Mouse (Mus musculus): ENCODE results near the gene Pappa. TPM values are rescaled to one million over a fixed set of nuclear protein-coding genes. Genes with fewer than 3 reads are reported as not detected.

The Pappa gene
- polyA plus RNA-seq, 1 experiment from 2014 or later, result 0.15 TPM

DNA sequence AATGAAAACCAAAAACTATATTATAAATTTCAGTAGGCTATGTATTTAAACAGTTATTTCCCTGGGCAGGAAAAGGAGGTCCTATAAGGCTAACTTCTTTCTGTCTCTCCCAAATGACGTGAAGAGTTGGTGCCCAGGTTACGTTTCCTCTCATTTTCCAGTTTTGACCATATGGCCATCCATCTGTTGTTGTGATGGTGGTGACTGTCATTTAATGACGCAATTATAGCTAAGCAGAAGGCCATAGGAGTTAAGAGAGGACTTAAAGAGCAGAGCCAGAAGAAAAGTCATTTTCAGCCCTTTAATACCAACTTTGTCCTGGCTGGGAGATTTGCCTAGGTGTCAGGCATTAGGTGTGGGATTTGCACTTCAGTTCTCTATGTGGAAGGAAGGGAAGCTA, 176.5 kb downstream of the Pappa start:
- no peak overlapping the region for H3K4me2 ChIP-seq
- no peak overlapping the region for H3K4me3 ChIP-seq
- no peak for ATAC-seq
- no peak overlapping the region for H3K9ac ChIP-seq
- H3K27ac ChIP-seq, result no peak overlapping the region
- no peaks in the 10 kb centered on the region for H3K36me3 ChIP-seq
- WGBS (ENCODE audit: insufficient replicate concordance), result 62% methylated on average over 3 of the region's 3 CpGs
- H3K27me3 ChIP-seq (replicated peaks), result no peaks in the 10 kb centered on the region
- H3K9me3 ChIP-seq (replicated peaks), result no peaks in the 10 kb centered on the region
- 0 out of 2 replicates have a peak, but pooled peaks cover 3% of the 10 kb centered on the region for H3K4me1 ChIP-seq

- Histone ChIP-seq H3K27me3 (replicated peaks) (no peaks in the 10 kb centered on the region), H3K9ac (no peak overlapping the region), H3K27ac (no peak overlapping the region), H3K4me3 (no peak overlapping the region), H3K9me3 (replicated peaks) (no peaks in the 10 kb centered on the region), H3K4me2 (no peak overlapping the region), H3K4me1 (0 out of 2 replicates have a peak, but pooled peaks cover 3% of the 10 kb centered on the region), H3K36me3 (no peaks in the 10 kb centered on the region)
- no peak for ATAC-seq
- 58% methylated on average over 3 of the region's 3 CpGs for WGBS (ENCODE audit: insufficient replicate concordance)
Measured at GRCm38 (mm10) chr4:65302666-65303065, 178.7 kb downstream of the Pappa start.

DNA sequence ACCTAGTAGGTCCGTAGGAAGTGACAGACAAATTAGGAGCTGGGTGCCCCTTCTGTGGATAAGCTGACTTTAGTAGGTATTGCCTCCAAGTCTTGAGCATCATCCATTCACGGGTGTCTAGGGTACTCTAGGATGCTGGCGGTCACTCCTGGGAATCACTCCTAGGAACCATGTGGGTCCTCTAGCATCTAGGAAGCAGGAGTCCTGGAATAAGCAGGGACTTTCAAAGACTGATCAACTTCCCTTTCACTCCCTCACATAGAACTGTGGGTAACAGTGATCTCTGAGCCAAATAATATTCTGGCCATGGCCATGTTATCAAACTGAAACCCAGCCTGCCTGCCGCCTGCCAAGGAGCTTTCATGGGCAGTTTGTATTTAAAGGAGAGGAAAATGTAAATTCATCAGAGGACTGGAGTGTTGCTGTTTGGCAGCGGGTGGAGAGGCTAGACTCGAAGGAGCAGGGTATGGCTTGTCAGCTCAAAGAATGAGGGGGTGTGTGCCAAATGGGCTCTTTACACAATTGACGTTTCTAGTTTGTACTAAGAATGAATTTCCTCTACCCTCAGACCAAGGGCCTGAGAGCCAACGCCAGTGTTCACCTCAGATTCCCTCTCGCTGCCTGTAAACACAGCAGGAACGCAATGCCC, 194.0 kb downstream of the Pappa start:
- Histone ChIP-seq H3K4me2 (no peak overlapping the region), H3K27me3 (replicated peaks) (no peaks in the 10 kb centered on the region), H3K9ac (no peak overlapping the region), H3K27ac (no peak overlapping the region), H3K9me3 (replicated peaks) (no peaks in the 10 kb centered on the region), H3K4me3 (no peak overlapping the region), H3K36me3 (no peaks in the 10 kb centered on the region), H3K4me1 (no peaks in the 10 kb centered on the region)
- WGBS (ENCODE audit: insufficient replicate concordance), result 56% methylated on average over 10 of the region's 10 CpGs
- no peak for ATAC-seq

- H3K4me1 ChIP-seq, result no peaks in the 10 kb centered on the region
- H3K27ac ChIP-seq, result no peak overlapping the region
- H3K9ac ChIP-seq, result no peak overlapping the region
- no peak for ATAC-seq
- no peaks in the 10 kb centered on the region for H3K36me3 ChIP-seq
- WGBS (ENCODE audit: insufficient replicate concordance), result 60% methylated on average over 4 of the region's 4 CpGs
- H3K9me3 ChIP-seq (replicated peaks), result no peaks in the 10 kb centered on the region
- no peak overlapping the region for H3K4me2 ChIP-seq
- no peak overlapping the region for H3K4me3 ChIP-seq
- H3K27me3 ChIP-seq (replicated peaks), result no peaks in the 10 kb centered on the region
Measured at GRCm38 (mm10) chr4:65321340-65321739, 197.4 kb downstream of the Pappa start.

- Histone ChIP-seq H3K4me3 (no peak overlapping the region), H3K4me1 (no peaks in the 10 kb centered on the region), H3K36me3 (no peaks in the 10 kb centered on the region), H3K27ac (no peak overlapping the region), H3K9ac (no peak overlapping the region), H3K4me2 (no peak overlapping the region), H3K9me3 (replicated peaks) (no peaks in the 10 kb centered on the region), H3K27me3 (replicated peaks) (no peaks in the 10 kb centered on the region)
- WGBS (ENCODE audit: insufficient replicate concordance), result 35% methylated on average over 1 of the region's 1 CpGs
- ATAC-seq, result no peak
Measured at GRCm38 (mm10) chr4:65321959-65322358, 198.0 kb downstream of the Pappa start.

DNA sequence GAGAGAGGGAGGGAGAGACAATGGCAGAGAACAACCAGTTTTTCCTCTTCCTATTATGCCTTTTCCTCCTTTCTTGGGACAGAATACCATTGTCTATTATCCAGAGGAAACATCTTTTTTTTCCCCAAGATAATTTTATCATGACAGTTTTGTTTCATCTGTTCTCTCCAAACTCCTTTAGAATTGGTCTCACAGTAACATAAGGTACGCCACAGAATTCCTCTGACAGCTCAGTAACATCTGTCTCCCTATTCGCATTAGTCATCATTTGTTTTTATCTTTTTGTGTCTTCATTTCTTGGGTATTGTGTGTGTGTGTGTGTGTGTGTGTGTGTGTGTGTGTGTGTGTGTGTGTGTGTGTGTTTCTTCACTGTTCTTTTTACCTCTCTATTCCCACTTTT, 201.8 kb downstream of the Pappa start:
- Histone ChIP-seq H3K4me3 (no peak overlapping the region), H3K4me2 (no peak overlapping the region), H3K9ac (no peak overlapping the region), H3K36me3 (no peaks in the 10 kb centered on the region), H3K4me1 (no peaks in the 10 kb centered on the region), H3K27me3 (replicated peaks) (no peaks in the 10 kb centered on the region), H3K27ac (no peak overlapping the region), H3K9me3 (replicated peaks) (no peaks in the 10 kb centered on the region)
- ATAC-seq, result no peak
- WGBS (ENCODE audit: insufficient replicate concordance), result 75% methylated on average over 2 of the region's 2 CpGs

DNA sequence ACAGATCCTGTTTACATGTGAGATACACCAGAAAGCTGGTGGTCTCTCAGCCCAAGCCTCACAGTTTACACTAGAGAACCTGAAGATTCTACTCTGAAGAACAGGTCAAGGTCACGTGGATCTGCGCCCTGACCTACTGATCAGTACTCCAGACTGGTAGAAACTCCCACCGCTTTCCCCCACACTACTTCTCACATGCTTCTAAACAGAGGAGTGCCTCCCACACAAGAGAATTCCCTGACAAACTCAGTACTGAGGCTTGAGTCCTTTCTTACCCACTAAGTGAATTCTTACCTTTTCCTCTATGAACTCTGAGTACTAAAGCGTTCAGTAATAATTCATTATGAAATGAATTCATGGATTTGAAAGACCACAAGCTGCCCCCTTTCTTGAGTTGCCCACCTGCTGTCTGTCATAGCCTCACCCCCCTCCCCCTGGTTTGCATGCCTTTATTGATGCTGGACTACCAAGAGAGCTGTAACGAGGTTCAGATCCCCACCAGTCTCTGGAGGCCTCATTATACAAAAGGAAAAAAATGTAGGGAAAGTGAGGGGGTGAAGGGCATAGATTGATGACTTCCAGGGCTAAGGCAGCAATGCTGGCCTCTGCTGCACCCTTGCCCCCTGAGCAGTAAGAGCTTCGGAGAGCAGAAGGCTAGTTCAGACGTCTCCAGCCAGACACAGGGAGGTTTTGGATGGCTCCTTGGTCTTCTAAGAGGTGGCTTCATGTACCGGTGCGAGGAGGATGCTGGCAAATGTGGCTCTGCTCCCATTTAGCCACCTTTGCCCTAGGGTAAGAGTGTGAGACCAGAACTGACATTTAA, 204.7 kb downstream of the Pappa start:
- Histone ChIP-seq H3K4me3 (no peak overlapping the region), H3K4me2 (no peak overlapping the region), H3K9ac (no peak overlapping the region), H3K9me3 (replicated peaks) (no peaks in the 10 kb centered on the region), H3K27me3 (replicated peaks) (no peaks in the 10 kb centered on the region), H3K27ac (no peak overlapping the region), H3K36me3 (no peaks in the 10 kb centered on the region), H3K4me1 (no peaks in the 10 kb centered on the region)
- ATAC-seq, result no peak
- 58% methylated on average over 9 of the region's 9 CpGs for WGBS (ENCODE audit: insufficient replicate concordance)

DNA sequence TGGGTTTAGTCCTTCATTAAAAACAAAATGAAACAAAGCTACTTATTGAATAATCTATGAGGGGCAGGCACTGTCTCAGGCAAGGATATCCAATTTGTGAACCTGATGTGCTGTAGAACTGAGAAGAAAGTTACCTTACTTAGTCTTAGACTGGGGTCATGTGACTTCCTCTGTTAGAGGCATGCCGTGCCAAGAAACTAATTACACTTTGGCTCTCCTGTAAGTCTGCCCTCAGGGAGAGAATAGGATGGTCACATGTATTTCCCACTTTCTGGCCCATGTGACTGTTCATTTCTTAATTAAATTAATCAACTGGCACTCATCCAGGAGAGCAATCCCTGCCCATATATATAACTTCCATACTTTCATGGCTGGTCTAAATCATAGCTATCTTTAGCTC, 209.7 kb downstream of the Pappa start:
- H3K27me3 ChIP-seq (replicated peaks), result no peaks in the 10 kb centered on the region
- no peaks in the 10 kb centered on the region for H3K9me3 ChIP-seq (replicated peaks)
- H3K36me3 ChIP-seq, result no peaks in the 10 kb centered on the region
- no peaks in the 10 kb centered on the region for H3K4me1 ChIP-seq
- H3K9ac ChIP-seq, result no peak overlapping the region
- H3K27ac ChIP-seq, result no peak overlapping the region
- H3K4me2 ChIP-seq, result no peak overlapping the region
- no peak for ATAC-seq
- 41% methylated on average over 1 of the region's 1 CpGs for WGBS (ENCODE audit: insufficient replicate concordance)
- no peak overlapping the region for H3K4me3 ChIP-seq

GRCm38 (mm10) chr4:65341766-65342165, 217.8 kb downstream of the Pappa start:
- ATAC-seq, result no peak
- Histone ChIP-seq H3K9ac (no peak overlapping the region), H3K4me2 (no peak overlapping the region), H3K27ac (no peak overlapping the region), H3K4me3 (no peak overlapping the region), H3K36me3 (no peaks in the 10 kb centered on the region), H3K4me1 (no peaks in the 10 kb centered on the region), H3K27me3 (replicated peaks) (no peaks in the 10 kb centered on the region), H3K9me3 (replicated peaks) (no peaks in the 10 kb centered on the region)
- 71% methylated on average over 3 of the region's 3 CpGs for WGBS (ENCODE audit: insufficient replicate concordance)

DNA sequence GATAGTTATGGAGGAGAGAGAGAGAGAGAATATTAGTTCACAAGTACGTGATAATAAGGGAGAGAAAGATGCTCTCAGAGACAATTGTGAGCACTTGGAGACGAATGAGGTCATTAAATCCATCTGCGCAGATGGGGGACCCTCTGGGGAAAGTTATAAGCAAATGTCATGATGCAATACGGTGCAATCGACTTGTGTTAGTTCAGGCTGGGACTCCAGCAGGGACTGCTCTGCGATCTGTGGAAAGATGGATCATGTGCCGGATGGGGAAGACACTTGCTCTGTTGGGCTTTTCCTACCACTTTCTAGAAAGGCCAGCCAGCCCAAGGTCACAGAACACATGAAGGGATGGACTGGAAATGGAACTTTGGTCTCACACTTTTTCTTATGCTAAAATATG, 226.5 kb downstream of the Pappa start:
- Histone ChIP-seq H3K4me1 (no peaks in the 10 kb centered on the region), H3K9ac (no peak overlapping the region), H3K36me3 (no peaks in the 10 kb centered on the region), H3K27me3 (replicated peaks) (no peaks in the 10 kb centered on the region), H3K27ac (no peak overlapping the region), H3K9me3 (replicated peaks) (no peaks in the 10 kb centered on the region), H3K4me2 (no peak overlapping the region), H3K4me3 (no peak overlapping the region)
- WGBS (ENCODE audit: insufficient replicate concordance), result 70% methylated on average over 7 of the region's 7 CpGs
- ATAC-seq, result no peak

GRCm38 (mm10) chr4:65354580-65354979, 230.6 kb downstream of the Pappa start:
- Histone ChIP-seq H3K9ac (no peak overlapping the region), H3K27ac (no peak overlapping the region), H3K4me1 (no peaks in the 10 kb centered on the region), H3K36me3 (no peaks in the 10 kb centered on the region), H3K27me3 (replicated peaks) (no peaks in the 10 kb centered on the region), H3K4me3 (no peak overlapping the region), H3K4me2 (no peak overlapping the region), H3K9me3 (replicated peaks) (no peaks in the 10 kb centered on the region)
- WGBS (ENCODE audit: insufficient replicate concordance), result 70% methylated on average over 4 of the region's 4 CpGs
- no peak for ATAC-seq

- Histone ChIP-seq H3K4me3 (no peak overlapping the region), H3K27ac (no peak overlapping the region), H3K36me3 (no peaks in the 10 kb centered on the region), H3K9me3 (replicated peaks) (no peaks in the 10 kb centered on the region), H3K27me3 (replicated peaks) (no peaks in the 10 kb centered on the region), H3K4me2 (no peak overlapping the region), H3K9ac (no peak overlapping the region), H3K4me1 (no peaks in the 10 kb centered on the region)
- ATAC-seq, result no peak
Measured at GRCm38 (mm10) chr4:65367135-65367534, 243.2 kb downstream of the Pappa start.

All from liver, embryonic 12.5 days (tissue).